Mouse (Mus musculus) layer of hippocampus, postnatal 14 days (tissue): ENCODE results near the gene Ccnd3. TPM values are rescaled to one million over a fixed set of nuclear protein-coding genes. Genes with fewer than 3 reads are reported as not detected.

ENCODE experiments used
- DNase-seq, 2 experiments: peaks; one replicate each; pipeline ENCODE4 v3.0.0; 2021 to 2022; ENCODE audit warnings: low spot score in 2 of 2, mixed read lengths in 1 of 2
- long read RNA-seq, 2 experiments: library from polyadenylated mRNA; stranded (forward); transcript quantifications; one replicate each; pipeline ENCODE4 v2.0.0; 2021
- total RNA-seq, 2 experiments: library from RNA; stranded (reverse); gene quantifications; 2 replicates each; pipeline ENCODE4 v1.2.3; 2021

The Ccnd3 gene
- total RNA-seq: 10 to 100 TPM; 39.6 to 46.3 TPM
- long read RNA-seq, experiment 1, transcript Ccnd3-205 (5 exons, 1,977 nt): major isoform, 21 of 29 reads
- long read RNA-seq, experiment 1, partial matches to known transcripts: 0 of 29 reads
- long read RNA-seq, experiment 1, other reads (novel, unspliced or antisense): 5 of 29 reads
- long read RNA-seq, experiment 2, transcript Ccnd3-205 (5 exons, 1,977 nt): major isoform, 34 of 47 reads
- long read RNA-seq, experiment 2, partial matches to known transcripts: 1 of 47 reads
- long read RNA-seq, experiment 2, other reads (novel, unspliced or antisense): 7 of 47 reads

DNA sequence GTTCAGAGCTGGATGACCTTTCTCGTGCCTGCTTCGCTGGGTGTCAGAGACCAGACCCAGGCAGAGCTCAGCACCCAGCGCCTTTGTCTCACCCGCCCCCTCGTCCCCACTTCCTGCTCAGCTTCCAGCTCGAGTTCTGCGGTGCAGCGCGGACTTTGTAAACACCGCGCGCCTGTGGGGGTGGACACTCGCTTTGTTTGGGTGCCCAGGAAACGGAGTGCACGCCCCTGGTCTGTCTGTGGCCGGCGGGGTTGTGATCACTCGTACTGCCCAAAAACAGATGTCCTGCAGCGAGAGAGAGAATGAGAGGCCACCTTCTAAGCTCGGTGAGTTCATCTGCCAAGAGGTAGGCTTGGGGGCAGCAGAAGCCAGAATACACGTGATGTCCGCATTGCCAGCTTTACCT lies at the start of gene Ccnd3:
TSS of gene Ccnd3 (plus strand) at position 111 of the 406 bp plus-strand sequence.
- DNase-seq: peak; percentile 23 to 73

DNA sequence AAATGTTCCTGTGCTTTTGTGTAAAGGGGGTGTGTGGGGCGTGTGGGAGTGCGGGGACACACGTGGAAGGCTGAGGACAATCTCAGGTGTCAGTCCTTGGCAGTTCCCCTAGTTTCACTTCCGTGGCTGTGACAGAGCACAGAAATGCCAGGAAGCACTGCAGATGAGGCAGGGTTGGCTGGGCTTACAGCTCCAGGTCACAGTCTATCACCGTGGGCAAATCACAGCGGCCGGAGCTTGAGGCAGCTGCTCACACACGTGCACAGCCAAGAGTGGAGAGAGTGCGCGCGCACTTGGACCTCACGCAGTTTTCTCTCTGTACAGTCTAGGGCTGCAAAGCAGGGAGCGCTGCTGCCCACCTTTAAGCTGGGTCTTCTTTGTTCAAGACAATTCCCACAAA lies 46.5 kb upstream of the Ccnd3 start:
- no peak for DNase-seq

DNA sequence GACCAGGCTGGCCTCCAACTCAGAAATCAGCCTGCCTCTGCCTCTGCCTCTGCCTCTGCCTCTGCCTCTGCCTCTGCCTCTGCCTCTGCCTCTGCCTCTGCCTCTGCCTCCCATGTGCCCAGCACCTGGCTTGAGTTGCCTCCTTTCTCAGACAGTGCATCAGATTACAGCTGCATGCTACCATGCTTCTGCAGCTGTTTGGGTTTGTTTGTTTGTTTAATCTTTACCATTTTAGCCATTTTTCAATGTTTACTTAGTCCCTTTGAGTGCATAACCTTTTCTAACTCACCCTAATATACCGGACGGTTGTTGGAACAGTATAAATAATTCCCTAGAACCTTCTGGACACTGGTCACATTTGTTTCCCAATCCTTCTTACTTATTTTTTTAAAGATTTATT lies 45.9 kb upstream of the Ccnd3 start:
- DNase-seq: no peak

DNA sequence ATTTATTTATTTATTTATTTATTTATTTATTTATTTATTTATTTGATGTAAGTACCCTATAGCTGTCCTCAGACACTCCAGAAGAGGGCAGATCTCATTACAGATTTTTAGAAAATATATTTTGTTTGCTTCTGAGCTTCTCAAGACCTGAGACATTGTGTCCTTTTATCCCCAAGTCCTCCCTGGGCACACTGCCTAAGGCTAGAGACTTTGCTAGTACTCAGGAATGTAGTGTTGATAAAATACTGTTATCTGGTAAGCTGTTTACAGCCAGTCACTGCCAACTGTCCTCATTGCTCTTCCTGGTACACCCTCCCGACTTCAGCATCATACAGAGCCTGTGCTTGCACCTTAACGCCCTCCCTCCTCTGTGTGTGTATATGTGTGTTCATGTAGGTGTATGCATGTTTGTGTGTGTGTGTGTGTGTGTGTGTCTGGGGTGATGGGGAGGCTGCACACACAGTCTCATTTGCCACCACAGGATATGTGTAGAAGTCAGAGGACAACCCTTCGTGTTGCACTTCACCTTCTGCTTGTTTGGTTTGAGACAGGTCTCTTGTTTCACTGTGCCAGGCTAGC lies 45.4 kb upstream of the Ccnd3 start:
- DNase-seq: no peak

DNA sequence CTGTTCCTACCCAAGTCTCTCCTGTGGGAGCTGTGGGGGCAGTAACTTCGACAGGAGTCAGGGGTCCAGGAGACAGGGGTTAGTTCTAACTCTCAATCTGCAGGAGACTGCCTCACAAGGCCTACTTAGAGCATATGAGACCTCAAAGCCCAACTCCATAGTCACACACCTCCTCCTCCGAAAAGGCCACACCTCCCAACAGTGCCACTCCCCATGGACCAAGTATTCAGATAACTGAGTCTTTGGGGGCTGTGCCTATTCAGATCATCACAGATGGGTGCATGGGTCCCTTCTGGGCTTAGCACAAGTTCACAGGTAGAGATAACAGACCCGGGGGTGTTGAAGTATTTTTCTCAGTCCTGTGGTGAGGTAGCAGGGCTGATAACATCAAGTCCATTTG lies 43.2 kb upstream of the Ccnd3 start:
- DNase-seq: no peak

DNA sequence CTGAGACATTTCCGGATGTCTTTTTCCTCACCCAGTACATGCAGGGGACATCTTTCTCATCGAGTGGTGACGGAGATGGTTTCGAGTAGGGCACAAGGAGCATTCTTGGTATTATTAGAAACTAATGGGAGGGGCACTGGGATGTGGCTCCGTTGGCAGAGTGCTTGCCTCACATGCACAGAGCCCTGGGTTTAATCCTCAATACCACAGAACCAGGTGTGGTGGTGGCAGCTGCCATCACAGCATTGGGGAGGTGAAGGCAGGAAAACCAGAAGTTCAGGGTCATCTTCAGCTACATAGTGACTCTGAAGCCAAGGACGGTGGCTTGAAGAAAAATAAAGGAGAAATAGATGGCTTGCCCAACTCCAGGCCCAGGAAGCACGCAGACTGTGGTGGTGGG lies 42.6 kb upstream of the Ccnd3 start:
- DNase-seq: no peak

DNA sequence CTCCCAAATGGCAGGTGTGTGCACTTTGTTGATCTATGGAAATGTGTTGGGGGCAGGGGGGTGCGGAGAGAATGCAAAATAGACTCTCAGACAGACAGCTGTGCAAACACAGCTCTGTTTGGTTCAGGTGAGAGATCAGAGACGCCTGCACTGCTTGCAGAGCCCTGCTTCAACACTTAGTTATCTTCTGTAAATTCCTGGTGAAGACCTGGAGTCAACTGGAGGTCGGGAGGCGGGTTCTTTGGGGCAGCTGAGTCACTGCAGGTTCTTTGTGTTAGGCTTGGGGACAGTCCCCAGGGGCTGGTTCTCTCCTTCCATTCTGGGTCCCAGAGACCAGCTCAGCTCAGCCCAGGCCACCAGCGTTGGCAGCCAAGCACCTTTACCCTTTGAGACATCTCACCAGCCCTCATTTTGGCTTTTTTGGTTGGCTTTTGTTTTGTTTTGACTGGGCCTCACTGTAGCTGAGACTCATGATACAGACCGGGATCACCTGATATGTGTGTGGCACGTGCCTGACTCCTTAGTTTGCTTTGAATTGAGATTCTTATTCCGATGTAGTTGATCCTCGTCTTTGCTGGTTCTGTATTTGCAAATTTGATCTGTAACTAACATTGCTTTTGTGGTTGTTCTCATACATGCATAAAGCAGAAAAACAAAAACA lies 42.0 kb upstream of the Ccnd3 start:
- DNase-seq: no peak

DNA sequence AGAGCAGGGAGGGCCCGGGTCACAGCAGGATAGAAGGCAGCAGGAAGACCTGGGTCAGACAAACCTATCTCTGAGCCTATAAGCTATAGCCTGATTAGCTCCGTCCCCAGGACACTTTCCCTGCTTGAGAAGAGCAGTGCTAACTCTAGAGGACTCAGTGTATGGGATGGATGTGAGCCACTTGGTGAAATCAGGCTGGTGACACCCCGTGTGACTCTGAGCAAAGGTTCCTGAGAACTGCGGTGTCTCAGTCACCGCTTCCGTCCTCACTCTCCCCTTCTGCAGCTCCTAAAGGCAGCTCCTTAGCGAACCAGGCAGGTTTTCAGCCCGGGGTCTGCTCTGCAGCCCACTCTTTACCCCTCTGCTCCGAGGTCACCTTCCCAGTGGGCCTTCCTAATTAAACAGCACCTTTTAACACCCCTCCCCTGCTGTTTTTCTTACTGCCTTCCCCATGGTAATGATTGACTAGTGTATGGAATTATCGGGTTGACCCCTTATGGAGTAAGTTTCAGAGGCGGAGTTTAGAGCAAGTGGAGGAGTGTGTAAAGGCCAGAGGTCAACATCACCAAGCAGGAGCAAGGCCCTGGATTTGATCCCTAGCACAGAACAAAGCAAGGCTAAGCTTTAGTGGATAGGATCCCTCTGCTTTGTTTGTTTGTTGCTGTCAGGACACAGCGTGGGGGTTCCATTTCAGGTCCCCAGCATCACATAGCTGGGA lies 40.4 kb upstream of the Ccnd3 start:
- no peak for DNase-seq

DNA sequence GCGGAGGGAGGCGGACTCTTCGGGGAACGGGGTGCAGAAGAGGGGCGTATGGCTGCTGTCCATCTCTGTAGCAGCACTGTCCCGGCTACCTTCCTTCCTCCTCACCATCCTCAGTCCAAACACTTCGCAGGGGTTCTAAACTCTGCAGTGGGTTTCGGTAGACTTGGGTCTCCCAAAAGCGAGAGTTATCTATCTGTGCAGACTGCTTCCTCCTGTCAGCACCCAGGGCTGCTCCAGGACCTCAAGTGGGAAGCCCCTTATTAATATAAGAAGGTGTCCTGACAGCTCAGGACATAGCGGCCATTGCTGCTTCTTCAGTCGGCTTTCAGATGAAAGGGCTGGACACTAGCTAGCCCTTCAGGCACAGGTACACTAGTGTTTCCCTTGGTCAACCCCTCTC lies 39.8 kb upstream of the Ccnd3 start:
- DNase-seq: no peak

DNA sequence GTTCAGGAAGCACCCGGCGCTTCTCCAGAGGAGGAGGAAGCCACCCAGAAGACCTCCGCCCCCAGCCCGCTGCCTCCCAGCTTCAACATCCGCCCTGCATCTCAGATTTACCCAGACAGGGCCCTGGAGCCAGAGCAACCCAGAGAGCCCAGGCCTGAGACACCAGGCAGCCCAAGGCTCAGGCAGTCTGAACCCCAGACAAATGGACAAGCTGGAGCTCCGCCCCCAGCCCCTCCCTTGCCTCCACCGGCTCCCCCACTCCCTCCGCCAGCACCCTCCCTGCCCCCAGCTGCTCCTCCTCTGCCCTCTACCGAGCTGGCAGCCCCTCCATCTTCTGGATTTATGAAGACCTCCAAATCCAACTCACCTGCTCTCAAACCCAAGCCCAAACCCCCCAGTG lies 38.6 kb upstream of the Ccnd3 start:
- no peak for DNase-seq

DNA sequence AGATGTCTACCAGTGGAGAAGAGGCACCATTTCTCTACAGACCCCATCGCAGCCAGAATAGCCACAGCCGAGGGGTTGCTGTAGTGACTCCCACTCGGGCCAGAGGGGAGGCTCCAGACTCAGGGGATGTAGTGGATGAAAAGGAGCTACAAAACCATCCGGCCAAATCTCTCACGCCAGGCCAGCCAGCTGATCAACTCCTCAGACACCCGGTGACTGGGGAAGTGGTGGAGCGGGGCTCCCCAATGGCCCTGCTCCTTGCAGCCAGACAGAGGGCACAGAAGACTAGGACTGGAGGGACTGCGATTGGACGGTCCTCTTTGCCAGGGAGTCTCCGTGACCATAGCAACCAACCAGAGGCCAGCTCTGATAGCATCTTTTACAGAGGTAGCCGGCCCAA lies 37.2 kb upstream of the Ccnd3 start:
- no peak for DNase-seq

DNA sequence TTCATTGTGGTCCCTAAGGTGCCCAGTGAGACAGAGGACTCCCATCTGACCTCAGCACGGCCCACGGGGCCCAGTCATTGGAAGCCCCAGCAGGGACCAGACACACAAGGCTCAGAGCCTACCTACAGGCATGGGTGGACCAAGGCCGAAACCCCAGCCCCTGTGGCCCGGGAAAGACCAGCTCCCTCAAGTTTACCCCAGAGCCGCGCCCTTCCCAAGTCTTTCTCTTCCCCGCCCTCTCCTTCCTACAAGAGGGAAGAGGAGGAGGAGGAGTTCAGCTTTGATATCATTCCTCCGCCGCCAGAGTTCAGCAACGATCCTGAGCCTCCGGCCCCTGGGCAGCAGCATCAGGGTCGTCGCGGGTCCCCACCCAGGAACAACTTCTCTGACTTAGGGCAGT lies 36.8 kb upstream of the Ccnd3 start:
- DNase-seq: no peak

DNA sequence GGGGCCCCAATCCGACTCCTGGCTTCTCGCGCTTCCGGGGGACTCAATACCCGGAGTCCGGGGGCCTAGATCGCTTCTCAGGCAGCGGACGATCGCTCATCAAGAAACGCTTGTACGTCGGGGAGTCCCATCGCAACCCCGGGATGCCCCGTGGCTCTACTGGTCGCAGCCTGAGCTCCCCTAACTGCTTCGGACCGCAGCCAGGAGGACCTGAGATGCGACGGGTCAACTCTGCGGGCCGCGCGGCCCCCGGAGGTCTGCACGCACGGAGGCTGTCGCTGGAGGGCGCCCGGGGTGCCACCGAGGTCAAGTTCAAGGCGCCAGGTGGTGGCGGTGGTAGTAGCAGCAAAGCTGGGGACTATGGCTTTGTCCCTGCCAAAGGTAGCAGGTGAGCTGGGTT lies 36.4 kb upstream of the Ccnd3 start:
- no peak for DNase-seq

DNA sequence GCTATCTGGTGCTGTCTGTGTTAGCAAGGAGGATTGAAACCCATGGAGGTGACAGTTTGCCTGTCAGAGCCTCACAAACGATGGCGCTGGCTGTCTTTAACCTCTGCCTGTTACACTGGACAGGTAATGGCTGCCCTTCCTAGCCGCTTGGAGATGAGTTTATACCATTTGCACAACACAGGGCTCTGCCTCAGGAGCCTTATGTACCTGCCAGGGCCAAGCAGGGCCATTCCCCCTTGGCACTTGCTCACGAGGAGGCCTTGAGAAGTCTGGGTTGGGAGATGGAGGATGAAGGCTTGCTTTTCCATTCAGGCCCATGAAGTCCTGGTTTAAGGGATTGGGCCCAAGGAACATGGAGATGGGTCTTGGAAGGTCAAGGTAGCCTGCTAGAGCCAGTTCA lies 35.2 kb upstream of the Ccnd3 start:
- no peak for DNase-seq

DNA sequence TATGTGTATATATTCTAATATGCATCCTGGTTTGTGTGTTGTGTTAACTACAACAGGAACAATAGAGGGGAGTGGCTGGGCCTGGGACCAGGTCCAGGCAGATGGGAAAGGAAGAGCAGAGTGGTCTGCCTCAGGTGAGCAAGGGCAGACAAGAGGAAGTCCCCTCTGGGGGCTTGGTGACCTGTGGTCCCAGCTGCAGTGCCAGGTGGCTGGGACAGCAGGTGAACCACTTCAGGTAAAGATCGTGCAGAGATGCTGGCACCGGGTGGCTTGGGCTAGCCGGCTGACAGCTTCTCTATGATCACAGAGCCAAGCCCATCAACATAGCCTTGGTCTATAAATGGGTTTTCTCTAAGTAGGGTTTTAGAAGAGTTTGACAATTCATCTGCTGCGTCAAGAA lies 34.7 kb upstream of the Ccnd3 start:
- no peak for DNase-seq

DNA sequence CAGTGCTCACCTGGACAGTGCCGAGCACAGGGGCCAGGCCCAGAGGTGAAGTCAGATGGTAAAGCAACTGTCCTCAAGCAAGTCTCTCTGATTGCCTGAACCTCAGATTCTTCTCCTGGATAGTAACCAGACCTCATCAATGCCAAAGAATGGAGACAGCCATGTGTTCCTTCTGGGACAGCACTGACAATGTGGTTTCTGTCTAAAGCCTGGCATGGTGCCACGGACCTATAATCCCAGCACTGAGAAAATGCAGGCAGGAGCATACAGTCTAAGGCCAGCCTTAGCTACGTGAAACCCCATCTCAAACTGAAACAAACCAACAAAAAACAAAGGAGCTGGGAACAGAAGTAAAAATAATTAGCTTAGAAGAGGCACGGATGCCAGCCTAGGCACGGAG lies 34.2 kb upstream of the Ccnd3 start:
- DNase-seq: peak in 1 of 2 experiments; percentile 31

DNA sequence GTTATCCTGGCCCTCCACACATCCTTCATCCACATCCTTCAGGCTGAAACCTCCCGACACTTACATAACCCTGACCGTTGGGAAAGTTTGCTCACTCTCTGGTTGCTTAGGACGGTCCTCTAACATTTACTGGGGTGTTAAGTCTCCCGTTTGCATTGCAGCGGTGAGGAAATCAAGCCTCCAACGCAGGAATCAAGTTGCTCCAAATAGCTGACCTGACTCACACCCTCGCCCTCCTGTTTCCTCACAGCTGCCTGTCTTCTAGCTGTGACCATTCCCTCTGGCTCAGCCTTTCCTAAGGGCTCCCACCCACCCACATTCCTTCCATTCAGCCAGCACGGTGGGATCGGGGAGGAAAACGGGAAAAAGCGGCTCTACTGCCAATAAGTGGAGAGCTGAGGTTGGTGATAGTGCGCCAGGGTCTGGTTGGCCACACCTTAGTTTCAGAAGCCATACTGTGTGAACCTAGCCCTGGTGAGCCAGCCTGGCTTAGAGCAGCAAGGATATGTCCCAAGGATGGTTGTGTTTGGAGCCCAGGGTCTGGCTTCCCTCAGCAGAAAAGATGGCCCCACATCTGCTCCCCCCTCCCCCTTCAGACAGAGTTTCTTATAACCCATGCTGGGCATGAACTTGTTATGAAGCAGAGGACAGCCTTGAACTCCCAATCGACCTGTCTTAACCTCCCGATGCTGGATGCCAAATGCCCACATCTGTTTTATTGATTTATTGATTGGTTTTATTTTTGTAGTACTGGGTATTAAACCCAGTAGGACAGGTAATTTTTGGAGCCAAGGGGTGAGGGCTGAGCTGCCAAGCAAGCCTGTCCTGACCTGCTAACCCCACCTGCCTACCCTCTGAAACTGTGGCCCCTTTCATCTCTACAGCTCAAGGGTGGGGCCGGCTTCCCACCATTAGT lies 32.2 kb upstream of the Ccnd3 start:
- no peak for DNase-seq

DNA sequence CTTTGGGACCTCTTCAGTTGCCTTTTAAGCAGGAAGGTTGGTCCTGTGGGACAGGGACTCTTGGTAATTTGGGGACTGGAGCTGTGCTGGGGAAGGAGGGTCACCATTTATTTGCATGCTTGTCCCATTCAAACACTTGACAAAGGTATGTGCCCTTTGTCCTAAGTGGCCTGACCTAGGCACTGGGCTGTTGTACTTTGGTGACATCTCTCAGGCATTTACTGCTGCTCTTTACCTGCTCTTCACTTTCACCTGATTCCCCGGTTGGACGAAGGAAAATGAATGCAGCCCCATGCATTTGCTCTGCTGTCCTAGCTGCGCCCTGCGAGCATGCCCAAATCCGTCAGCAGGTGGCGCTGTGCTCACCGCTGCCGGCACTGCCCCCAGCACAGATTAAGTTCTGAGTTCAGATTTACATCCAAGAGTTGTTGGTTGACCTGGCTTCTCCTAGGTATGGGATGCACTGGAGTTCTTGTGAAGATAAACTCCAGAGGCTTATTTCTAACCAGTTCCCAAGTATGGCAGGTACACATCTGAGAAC lies 31.3 kb upstream of the Ccnd3 start:
- DNase-seq: peak in 1 of 2 experiments; percentile 18

DNA sequence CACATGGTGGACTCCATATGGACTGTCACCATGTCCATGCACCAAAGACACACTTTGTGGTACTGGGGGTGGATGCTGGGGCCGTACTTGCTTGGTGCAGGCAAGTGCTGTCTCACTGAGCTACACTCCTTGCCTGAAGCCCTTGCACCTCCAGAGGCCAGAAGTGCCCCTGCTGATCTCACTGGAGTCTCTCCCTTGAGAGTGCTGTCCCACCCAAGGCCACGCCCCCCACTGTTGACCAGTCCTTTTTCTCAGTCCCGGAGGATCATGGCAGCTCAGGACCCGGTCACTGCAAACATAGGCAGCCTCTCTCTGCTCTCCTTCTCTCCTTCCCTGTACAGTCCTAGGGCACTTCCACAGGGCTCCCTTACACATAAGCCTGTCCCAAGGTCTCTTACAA lies 30.6 kb upstream of the Ccnd3 start:
- DNase-seq: no peak

DNA sequence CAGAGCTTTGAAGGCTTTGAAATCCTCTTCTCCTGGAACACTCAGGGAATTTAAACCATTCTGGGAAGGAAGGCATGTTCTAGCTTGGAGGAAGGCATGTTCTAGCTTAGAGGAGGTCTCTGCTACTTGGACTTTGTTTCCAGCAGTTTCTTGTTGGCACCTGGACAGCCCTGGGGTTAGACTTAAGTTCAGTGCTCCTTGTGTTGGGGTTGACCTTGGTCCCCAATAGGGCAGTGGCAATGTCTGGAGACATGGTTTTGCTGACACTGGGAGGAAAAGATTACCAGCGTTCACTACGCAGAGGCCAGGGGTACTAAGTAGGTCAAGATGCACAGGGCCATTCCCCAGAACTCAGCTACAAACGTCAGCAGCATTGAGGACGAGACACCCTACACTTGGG lies 29.7 kb upstream of the Ccnd3 start:
- no peak for DNase-seq

DNA sequence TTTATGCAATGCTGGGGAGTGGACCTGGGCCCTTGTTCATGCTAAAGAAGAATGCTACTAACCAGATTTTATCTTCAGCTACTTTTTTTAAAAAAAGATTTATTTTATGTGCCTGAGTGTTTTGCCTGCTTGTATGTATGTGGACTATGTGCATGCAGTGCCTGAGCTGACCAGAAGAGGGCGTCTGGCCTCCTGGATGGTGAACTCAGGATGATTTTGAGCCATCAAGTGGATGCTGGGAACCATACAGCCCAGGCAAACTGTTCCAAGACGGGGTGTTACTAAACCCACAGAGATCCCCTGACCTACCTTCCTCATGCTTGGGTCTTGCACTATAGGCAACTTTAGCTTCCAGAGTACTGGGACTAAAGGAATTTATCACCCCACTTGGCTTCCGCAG lies 29.1 kb upstream of the Ccnd3 start:
- no peak for DNase-seq
